Mouse (Mus musculus): ENCODE data around the gene Tifab. TPM values are rescaled to one million over a fixed set of nuclear protein-coding genes. Genes with fewer than 3 reads are reported as not detected.

The Tifab gene
- polyA plus RNA-seq, 1 experiment from 2014 or later = 7.1 TPM

DNA sequence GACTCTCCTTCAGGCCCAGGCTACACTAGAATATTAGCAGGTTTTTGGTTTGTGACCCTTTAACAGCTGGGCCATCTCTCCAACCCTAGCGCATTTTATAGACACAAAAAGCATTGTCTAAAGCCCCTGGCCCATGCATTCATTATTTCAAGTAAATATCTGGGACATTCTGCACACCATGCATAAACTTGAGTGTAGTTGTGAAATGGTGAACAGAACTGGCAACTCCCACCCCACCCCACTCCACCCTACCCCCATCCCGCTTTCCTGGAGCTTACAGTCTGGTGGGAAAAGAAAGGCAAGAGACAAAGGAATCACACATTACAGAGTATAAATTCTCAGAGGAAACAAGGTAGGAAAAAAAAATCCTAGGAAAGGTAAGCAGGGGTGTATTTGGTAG, 42.5 kb downstream of the Tifab start, which contains the start of gene H2afy:
Gene H2afy (minus strand): TSS at position 162 of the 400 bp plus-strand sequence.
- H3K4me2 ChIP-seq (ENCODE audit: low read depth, low read length) = peak within 1 kb of the TSS; percentile 88
- peak within 1 kb of the TSS; percentile 87 for H3K9ac ChIP-seq (ENCODE audit: low read depth, low read length)
- peak within 1 kb of the TSS; percentile 79 for H3K27ac ChIP-seq (ENCODE audit: low read length)
- no peak for ATAC-seq (ENCODE audit: low read depth)
- H3K4me1 ChIP-seq (ENCODE audit: control insufficient read depth, low read depth, low read length) = peaks cover 25% of the 10 kb centered on the region
- no peaks in the 10 kb centered on the region for H3K27me3 ChIP-seq (ENCODE audit: control insufficient read depth, insufficient read depth, low read depth, low read length)
- peak within 1 kb of the TSS; percentile 87 for H3K4me3 ChIP-seq (ENCODE audit: low read depth, low read length)
- no peaks in the 10 kb centered on the region for H3K9me3 ChIP-seq (replicated peaks; ENCODE audit: control insufficient read depth, low read length)
- 91% methylated on average over 2 of the region's 2 CpGs for WGBS (ENCODE audit: insufficient replicate concordance)
- H3K36me3 ChIP-seq (ENCODE audit: control insufficient read depth, insufficient read depth) = no peaks in the 10 kb centered on the region; the same call in 1 of the 2 replicates

DNA sequence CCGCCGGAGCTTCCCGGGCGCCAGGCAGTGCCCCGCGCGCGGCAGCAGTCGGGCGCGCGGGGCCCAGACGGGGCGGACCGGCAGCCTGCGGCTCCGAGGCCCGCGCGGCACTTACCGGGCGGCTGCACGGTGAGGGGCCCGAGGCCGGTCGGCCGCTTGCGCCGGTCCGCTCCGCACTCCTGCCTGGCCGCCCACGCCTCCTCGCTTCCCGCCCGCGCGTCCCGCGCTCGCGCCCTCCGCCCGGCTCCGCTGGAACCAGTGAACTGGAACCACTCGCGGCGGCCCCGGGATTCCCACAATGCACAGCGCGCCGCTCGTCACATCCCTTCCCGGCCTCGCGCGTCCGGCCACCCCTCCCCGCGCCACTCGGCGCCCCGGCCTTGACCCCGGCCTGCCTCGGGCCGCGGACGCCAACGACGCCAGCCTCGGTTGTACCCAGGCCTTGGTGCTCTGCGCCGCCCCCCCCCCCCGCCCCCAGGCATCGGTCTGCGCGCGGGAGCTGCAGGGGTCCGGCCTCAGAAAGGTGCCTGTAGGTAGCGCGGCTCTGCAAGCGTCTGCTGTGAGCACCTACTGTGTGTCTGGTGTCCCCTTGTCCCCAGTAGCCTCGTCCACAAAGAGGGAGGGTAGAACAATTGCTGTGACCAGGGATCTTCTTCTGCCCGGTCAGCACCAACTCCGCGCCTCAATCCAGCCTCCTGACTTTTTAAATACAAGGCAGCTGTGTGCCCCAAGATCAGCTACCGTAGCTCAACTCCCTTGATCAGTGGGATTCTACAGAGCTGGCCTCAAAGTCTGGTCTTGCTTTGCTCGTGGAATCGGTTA, 43.2 kb downstream of the Tifab start:
- peak; percentile 83 for ATAC-seq (ENCODE audit: low read depth)
- peak overlapping the region; percentile 88 for H3K4me2 ChIP-seq (ENCODE audit: low read depth, low read length)

DNA sequence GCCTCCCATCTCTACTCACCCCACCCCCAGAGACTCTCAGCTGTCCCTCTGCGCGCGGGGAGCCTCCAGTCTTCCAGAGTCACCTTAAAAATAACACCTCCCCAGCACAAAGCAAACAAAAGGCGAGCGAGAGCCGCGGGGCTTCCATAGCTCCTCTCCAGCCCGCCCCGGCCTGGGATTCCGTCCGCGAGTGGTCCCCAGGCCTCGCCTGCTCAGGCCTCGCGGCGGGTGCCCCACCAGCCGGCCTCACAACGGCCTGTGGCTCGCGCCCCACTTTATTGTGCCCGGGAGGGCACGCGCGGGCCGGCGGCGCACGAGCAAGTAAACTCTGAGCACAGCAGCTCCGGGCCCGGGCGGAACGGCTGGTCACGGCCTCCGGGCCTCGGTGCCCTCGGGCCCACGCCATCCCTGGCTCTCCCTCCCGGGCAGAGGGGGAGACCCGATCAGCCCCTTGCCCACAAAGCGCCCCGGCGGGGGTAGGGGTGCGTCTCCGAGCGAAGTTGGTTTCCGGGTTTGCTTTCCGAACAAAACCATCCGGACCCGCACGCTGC, 44.0 kb downstream of the Tifab start:
- WGBS (ENCODE audit: insufficient replicate concordance) = under 1% methylated on average over 45 of the region's 50 CpGs

More for the DNA sequence above, 43.2 kb downstream of the Tifab start:
- Histone ChIP-seq H3K27ac (ENCODE audit: low read length) (peak overlapping the region; percentile 79), H3K27me3 (ENCODE audit: control insufficient read depth, insufficient read depth, low read depth, low read length) (no peaks in the 10 kb centered on the region), H3K4me3 (ENCODE audit: low read depth, low read length) (peak overlapping the region; percentile 87), H3K9me3 (replicated peaks; ENCODE audit: control insufficient read depth, low read length) (no peaks in the 10 kb centered on the region), H3K4me1 (ENCODE audit: control insufficient read depth, low read depth, low read length) (peaks cover 25% of the 10 kb centered on the region), H3K9ac (ENCODE audit: low read depth, low read length) (peak overlapping the region; percentile 87), H3K36me3 (ENCODE audit: control insufficient read depth, insufficient read depth) (no peaks in the 10 kb centered on the region; the same call in 1 of the 2 replicates)
- 2% methylated on average over 62 of the region's 89 CpGs for WGBS (ENCODE audit: insufficient replicate concordance)

DNA sequence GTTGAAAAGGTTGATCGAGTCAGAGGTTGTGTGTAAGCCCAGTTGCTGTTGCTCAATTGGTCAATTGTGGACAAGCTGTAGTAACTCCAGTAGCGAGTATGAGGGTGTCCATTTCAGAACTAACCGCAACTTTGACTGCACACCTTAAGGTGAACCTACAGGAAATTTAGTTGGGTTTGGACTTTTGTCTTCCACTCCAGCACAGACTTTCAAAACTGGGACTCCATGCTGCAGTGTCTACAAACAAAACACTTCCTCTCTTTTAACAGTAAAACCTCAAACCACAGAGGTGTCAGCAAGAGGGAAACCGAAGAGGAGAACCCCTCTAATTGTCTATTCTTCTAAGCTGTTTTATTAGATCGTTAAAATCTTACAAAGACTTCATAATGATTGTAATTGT, 44.7 kb downstream of the Tifab start:
- H3K9ac ChIP-seq (ENCODE audit: low read depth, low read length) = no peak overlapping the region
- no peak for ATAC-seq (ENCODE audit: low read depth)
- peak overlapping the region; percentile 87 for H3K4me3 ChIP-seq (ENCODE audit: low read depth, low read length)
- peak overlapping the region; percentile 88 for H3K4me2 ChIP-seq (ENCODE audit: low read depth, low read length)
- no peaks in the 10 kb centered on the region for H3K9me3 ChIP-seq (replicated peaks; ENCODE audit: control insufficient read depth, low read length)
- peaks cover 25% of the 10 kb centered on the region for H3K4me1 ChIP-seq (ENCODE audit: control insufficient read depth, low read depth, low read length)
- no peak overlapping the region for H3K27ac ChIP-seq (ENCODE audit: low read length)
- H3K27me3 ChIP-seq (ENCODE audit: control insufficient read depth, insufficient read depth, low read depth, low read length) = no peaks in the 10 kb centered on the region
- H3K36me3 ChIP-seq (ENCODE audit: control insufficient read depth, insufficient read depth) = no peaks in the 10 kb centered on the region; the same call in 1 of the 2 replicates
- WGBS (ENCODE audit: insufficient replicate concordance) = 15% methylated on average over 5 of the region's 5 CpGs

More for the DNA sequence above, 44.0 kb downstream of the Tifab start:
- H3K9me3 ChIP-seq (replicated peaks; ENCODE audit: control insufficient read depth, low read length) = no peaks in the 10 kb centered on the region
- H3K4me1 ChIP-seq (ENCODE audit: control insufficient read depth, low read depth, low read length) = peaks cover 25% of the 10 kb centered on the region
- H3K27ac ChIP-seq (ENCODE audit: low read length) = peak overlapping the region; percentile 79
- peak overlapping the region; percentile 88 for H3K4me2 ChIP-seq (ENCODE audit: low read depth, low read length)
- no peaks in the 10 kb centered on the region; the same call in 1 of the 2 replicates for H3K36me3 ChIP-seq (ENCODE audit: control insufficient read depth, insufficient read depth)
- ATAC-seq (ENCODE audit: low read depth) = peak; percentile 18
- peak overlapping the region; percentile 87 for H3K9ac ChIP-seq (ENCODE audit: low read depth, low read length)
- H3K27me3 ChIP-seq (ENCODE audit: control insufficient read depth, insufficient read depth, low read depth, low read length) = no peaks in the 10 kb centered on the region
- H3K4me3 ChIP-seq (ENCODE audit: low read depth, low read length) = peak overlapping the region; percentile 87

DNA sequence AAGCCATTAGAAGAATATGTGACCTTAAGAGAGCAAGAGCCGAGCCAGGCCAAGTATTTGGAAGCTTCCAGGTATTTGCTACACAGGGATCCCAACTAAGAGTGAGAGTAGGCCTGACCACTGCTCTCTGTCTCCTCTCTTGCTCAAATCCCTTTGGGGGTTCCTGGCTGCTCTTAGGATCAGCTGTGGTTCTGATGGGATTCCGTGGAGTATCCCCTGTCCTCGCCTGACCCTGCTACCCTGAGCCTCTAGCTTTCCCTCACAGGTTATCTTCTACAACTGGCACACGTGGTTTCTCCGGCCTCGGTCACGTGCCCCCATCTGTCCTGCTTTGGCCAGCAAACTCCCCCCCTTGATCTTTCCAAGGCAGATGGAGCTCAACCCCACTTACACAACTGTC, 45.7 kb downstream of the Tifab start:
- Histone ChIP-seq H3K4me3 (ENCODE audit: low read depth, low read length) (no peak overlapping the region), H3K4me2 (ENCODE audit: low read depth, low read length) (peak overlapping the region; percentile 88; the same call in 1 of the 2 replicates), H3K27me3 (ENCODE audit: control insufficient read depth, insufficient read depth, low read depth, low read length) (no peaks in the 10 kb centered on the region), H3K27ac (ENCODE audit: low read length) (no peak overlapping the region), H3K9me3 (replicated peaks; ENCODE audit: control insufficient read depth, low read length) (no peaks in the 10 kb centered on the region), H3K9ac (ENCODE audit: low read depth, low read length) (no peak overlapping the region), H3K36me3 (ENCODE audit: control insufficient read depth, insufficient read depth) (peaks cover 5% of the 10 kb centered on the region), H3K4me1 (ENCODE audit: control insufficient read depth, low read depth, low read length) (peaks cover 25% of the 10 kb centered on the region)
- 41% methylated on average over 7 of the region's 7 CpGs for WGBS (ENCODE audit: insufficient replicate concordance)
- ATAC-seq (ENCODE audit: low read depth) = no peak

DNA sequence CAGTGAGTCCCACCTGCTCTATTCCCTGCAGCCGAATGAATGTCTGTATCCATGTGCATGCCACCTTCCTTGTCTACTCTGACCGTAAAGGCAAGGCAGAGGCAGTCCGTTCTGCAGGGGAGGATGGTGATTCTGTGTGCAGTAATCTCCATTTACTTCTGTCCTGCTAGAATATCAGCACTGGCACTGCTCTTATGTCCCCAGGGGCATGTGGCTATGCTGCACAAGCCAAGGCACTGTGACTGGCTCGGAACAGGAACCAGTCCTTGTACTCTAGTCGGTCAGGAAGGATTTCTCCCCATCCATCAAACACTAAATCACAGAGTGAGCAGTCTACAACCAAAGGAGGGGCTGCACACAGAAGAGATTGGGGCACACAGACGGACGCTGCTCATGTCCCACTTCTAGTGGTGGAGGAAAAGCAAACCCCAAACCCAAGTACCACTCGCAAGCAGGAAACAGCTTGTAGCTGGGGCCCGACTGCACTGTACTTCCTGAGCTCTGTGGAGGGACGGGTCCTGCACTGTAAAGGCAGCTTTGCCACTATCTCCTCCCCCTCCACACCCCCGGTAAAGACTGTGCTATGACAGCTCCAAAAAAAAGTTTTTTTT, 46.3 kb downstream of the Tifab start:
- H3K36me3 ChIP-seq (ENCODE audit: control insufficient read depth, insufficient read depth) = peaks cover 10% of the 10 kb centered on the region
- no peaks in the 10 kb centered on the region for H3K27me3 ChIP-seq (ENCODE audit: control insufficient read depth, insufficient read depth, low read depth, low read length)
- 34% methylated on average over 11 of the region's 11 CpGs for WGBS (ENCODE audit: insufficient replicate concordance)
- H3K27ac ChIP-seq (ENCODE audit: low read length) = no peak overlapping the region
- H3K4me3 ChIP-seq (ENCODE audit: low read depth, low read length) = no peak overlapping the region
- no peak overlapping the region for H3K9ac ChIP-seq (ENCODE audit: low read depth, low read length)
- no peak for ATAC-seq (ENCODE audit: low read depth)
- peaks cover 25% of the 10 kb centered on the region for H3K4me1 ChIP-seq (ENCODE audit: control insufficient read depth, low read depth, low read length)
- no peaks in the 10 kb centered on the region for H3K9me3 ChIP-seq (replicated peaks; ENCODE audit: control insufficient read depth, low read length)
- H3K4me2 ChIP-seq (ENCODE audit: low read depth, low read length) = peak overlapping the region; percentile 88; the same call in 1 of the 2 replicates

DNA sequence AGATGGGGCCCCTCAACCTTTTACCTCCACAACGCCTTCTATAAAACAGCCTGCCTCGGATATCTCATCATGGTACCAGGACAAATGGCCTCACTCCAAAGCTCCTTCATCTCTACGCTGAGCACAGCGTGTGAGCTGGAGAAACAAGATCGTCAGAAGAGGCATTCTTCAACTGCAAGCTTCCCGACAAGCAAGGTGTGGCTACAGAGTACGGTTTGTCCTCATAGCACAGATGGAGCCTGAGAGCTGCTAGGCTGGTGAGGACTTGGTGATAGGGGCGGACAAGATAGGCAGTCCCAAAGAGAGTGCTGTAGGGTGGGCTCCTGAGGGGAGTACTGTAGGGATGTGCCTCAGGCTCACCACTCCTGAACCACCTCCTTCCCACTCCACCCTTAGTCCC, 48.1 kb downstream of the Tifab start:
- WGBS (ENCODE audit: insufficient replicate concordance) = 65% methylated on average over 8 of the region's 8 CpGs
- Histone ChIP-seq H3K27ac (ENCODE audit: low read length) (no peak overlapping the region), H3K36me3 (ENCODE audit: control insufficient read depth, insufficient read depth) (peaks cover 25% of the 10 kb centered on the region), H3K4me2 (ENCODE audit: low read depth, low read length) (no peak overlapping the region), H3K9ac (ENCODE audit: low read depth, low read length) (no peak overlapping the region), H3K27me3 (ENCODE audit: control insufficient read depth, insufficient read depth, low read depth, low read length) (no peaks in the 10 kb centered on the region), H3K9me3 (replicated peaks; ENCODE audit: control insufficient read depth, low read length) (no peaks in the 10 kb centered on the region), H3K4me1 (ENCODE audit: control insufficient read depth, low read depth, low read length) (peaks cover 21% of the 10 kb centered on the region), H3K4me3 (ENCODE audit: low read depth, low read length) (no peak overlapping the region)
- no peak for ATAC-seq (ENCODE audit: low read depth)

DNA sequence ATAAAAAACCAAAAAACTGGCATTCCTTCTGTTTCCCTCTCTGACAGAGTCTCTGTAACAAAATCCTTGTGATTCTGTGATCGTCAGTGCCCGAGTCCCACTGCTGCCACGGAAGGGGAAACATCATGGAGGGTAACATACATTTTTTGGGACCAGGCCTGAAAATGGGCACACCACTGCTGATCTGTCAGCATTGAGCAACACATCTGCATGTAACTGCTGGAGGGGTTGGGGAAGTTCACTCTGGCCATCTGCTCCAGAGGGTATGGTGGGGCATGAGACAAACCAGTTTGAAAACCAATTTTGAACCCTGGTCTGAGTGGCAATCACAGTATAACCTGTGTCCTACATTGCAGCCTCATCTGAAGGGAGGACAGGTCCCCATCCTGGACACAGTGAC, 49.1 kb downstream of the Tifab start:
- no peak for ATAC-seq (ENCODE audit: low read depth)
- H3K27ac ChIP-seq (ENCODE audit: low read length) = no peak overlapping the region
- WGBS (ENCODE audit: insufficient replicate concordance) = 68% methylated on average over 3 of the region's 3 CpGs
- no peak overlapping the region for H3K4me2 ChIP-seq (ENCODE audit: low read depth, low read length)
- no peak overlapping the region for H3K4me3 ChIP-seq (ENCODE audit: low read depth, low read length)
- no peaks in the 10 kb centered on the region for H3K9me3 ChIP-seq (replicated peaks; ENCODE audit: control insufficient read depth, low read length)
- no peaks in the 10 kb centered on the region for H3K27me3 ChIP-seq (ENCODE audit: control insufficient read depth, insufficient read depth, low read depth, low read length)
- peaks cover 21% of the 10 kb centered on the region for H3K4me1 ChIP-seq (ENCODE audit: control insufficient read depth, low read depth, low read length)
- no peak overlapping the region for H3K9ac ChIP-seq (ENCODE audit: low read depth, low read length)
- peaks cover 32% of the 10 kb centered on the region for H3K36me3 ChIP-seq (ENCODE audit: control insufficient read depth, insufficient read depth)

All from liver, embryonic 16.5 days (tissue).